In the genomic region with DNA sequence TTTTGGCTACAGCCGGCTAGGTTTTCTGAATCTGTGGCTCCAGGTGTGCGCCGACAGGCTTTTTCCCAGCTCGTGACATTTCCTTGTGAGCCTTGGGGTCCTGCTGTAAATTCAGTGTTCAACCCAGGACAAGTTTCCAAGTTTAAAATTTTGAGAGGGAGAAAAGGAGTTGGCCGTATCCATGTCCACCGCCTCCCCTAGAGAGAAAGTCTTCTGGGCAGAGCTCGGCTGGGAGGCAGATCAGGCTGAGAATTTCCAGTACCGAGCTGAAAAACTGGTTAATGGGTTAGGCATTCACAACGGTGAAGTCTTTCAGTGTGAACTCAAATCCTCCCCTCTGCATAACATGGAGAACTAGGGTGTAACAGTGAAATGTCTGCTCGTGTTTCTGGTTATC, we compare ENCODE assay signal across 14 mouse cellular contexts.
DNase-seq lines count a peak whose midpoint lies in the region; ATAC-seq and TF ChIP-seq lines count a peak whose summit lies in the region.
"Had no signal": no experiment of that assay in that cellular context is flagged by ENCODE, and none has a peak within 500 bp of the region (broad histone marks: within the 10 kb centered on the region; RNA-seq: fewer than 3 reads in every experiment).

No protein-coding gene starts in this region.

- WGBS in kidney, embryonic 14.5 days: 76% methylated on average over 10 of the region's 10 CpGs
- 59% methylated on average over 10 of the region's 10 CpGs for WGBS in kidney, postnatal 0 days

- TF ChIP-seq CTCF in MEL (IDR thresholded peaks at IDR 0.05 in 2 of 3, conservative IDR thresholded peaks at IDR 0.05 in 1 of 3; ENCODE audit: control insufficient read depth in 1 of 3, insufficient read depth in 1 of 3, low read depth in 2 of 3, low read length in 3 of 3, poor library complexity in 1 of 3, severe bottlenecking in 1 of 3): no peak
- TF ChIP-seq CTCF in kidney, postnatal 0 days (IDR thresholded peaks at IDR 0.05; ENCODE audit: low read depth): no peak

- no peaks in the 10 kb centered on the region for H3K9me3 ChIP-seq in kidney, embryonic 14.5 days (ENCODE audit: control insufficient read depth, low read length)
- H3K9me3 ChIP-seq in MEL (replicated peaks; ENCODE audit: insufficient read depth, low read length): no peaks in the 10 kb centered on the region
- no peaks in the 10 kb centered on the region for H3K9me3 ChIP-seq in kidney, postnatal 0 days (replicated peaks; ENCODE audit: low read length)
- H3K9me3 ChIP-seq: forebrain, embryonic 12.5 days; midbrain, embryonic 15.5 days had no signal

- H3K27ac ChIP-seq in kidney, embryonic 14.5 days (ENCODE audit: low read depth, low read length): no peak overlapping the region
- peak overlapping the region; percentile 38; the same call in 1 of the 2 replicates for H3K27ac ChIP-seq in MEL (ENCODE audit: control insufficient read depth, low read depth, low read length)
- peak overlapping the region; percentile 84 for H3K27ac ChIP-seq in kidney, postnatal 0 days
- H3K27ac ChIP-seq: forebrain, embryonic 12.5 days; midbrain, embryonic 15.5 days had no signal

- no peak for TF ChIP-seq POLR2A in MEL (IDR thresholded peaks at IDR 0.05; ENCODE audit: control insufficient read depth in 1 of 2, insufficient read depth in 1 of 2, low read depth in 1 of 2, low read length in 2 of 2, poor library complexity in 1 of 2)

- peaks cover 17% of the 10 kb centered on the region for H3K27me3 ChIP-seq in kidney, embryonic 14.5 days (ENCODE audit: control insufficient read depth, insufficient read depth, low read length)
- no peaks in the 10 kb centered on the region for H3K27me3 ChIP-seq in MEL (ENCODE audit: control insufficient read depth in 1 of 2, insufficient read depth in 2 of 2, low read length in 2 of 2)
- H3K27me3 ChIP-seq in kidney, postnatal 0 days (ENCODE audit: insufficient read depth, low read length): no peaks in the 10 kb centered on the region

- H3K79me2 ChIP-seq in MEL (ENCODE audit: control insufficient read depth, insufficient read depth, low read length, poor library complexity): peaks cover 31% of the 10 kb centered on the region

- H3K4me3 ChIP-seq in kidney, embryonic 14.5 days (ENCODE audit: low read length): no peak overlapping the region
- no peak overlapping the region for H3K4me3 ChIP-seq in MEL (ENCODE audit: control insufficient read depth in 1 of 2, insufficient read depth in 1 of 2, low read depth in 2 of 2, low read length in 2 of 2)
- H3K4me3 ChIP-seq in kidney, postnatal 0 days (replicated peaks; ENCODE audit: low read depth, low read length): no peak overlapping the region
- H3K4me3 ChIP-seq: forebrain, embryonic 12.5 days; midbrain, embryonic 15.5 days had no signal

- H3K4me1 ChIP-seq in kidney, embryonic 14.5 days (ENCODE audit: control insufficient read depth, insufficient read depth, low read length): 0 out of 2 replicates have a peak, but pooled peaks cover 3% of the 10 kb centered on the region
- peaks cover 0 to 8% of the 10 kb centered on the region in 2 experiments; a peak in 2 of 4 replicates for H3K4me1 ChIP-seq in MEL (ENCODE audit: control insufficient read depth in 1 of 2, insufficient read depth in 2 of 2, low read length in 2 of 2)
- peaks cover 10% of the 10 kb centered on the region for H3K4me1 ChIP-seq in kidney, postnatal 0 days (replicated peaks; ENCODE audit: insufficient read depth, low read length)

- no peak overlapping the region for H3K9ac ChIP-seq in kidney, embryonic 14.5 days (ENCODE audit: low read depth, low read length)
- H3K9ac ChIP-seq in MEL (ENCODE audit: control insufficient read depth, low read depth, low read length, poor library complexity, severe bottlenecking): peak overlapping the region; percentile 34
- H3K9ac ChIP-seq in kidney, postnatal 0 days (ENCODE audit: low read depth, low read length): no peak overlapping the region
- H3K9ac ChIP-seq: forebrain, embryonic 12.5 days; midbrain, embryonic 15.5 days had no signal

- ATAC-seq in kidney, embryonic 14.5 days (ENCODE audit: low FRiP score, low TSS enrichment): no peak
- peak; percentile 60; the same call in 1 of the 2 replicates for ATAC-seq in kidney, postnatal 0 days (replicated peaks; ENCODE audit: low FRiP score, low read depth)
- ATAC-seq: midbrain, embryonic 15.5 days had no signal

- no peak for TF ChIP-seq EP300 in MEL (IDR thresholded peaks at IDR 0.05; ENCODE audit: low read depth in 1 of 2, low read length in 2 of 2)

- no peak overlapping the region for H3K4me2 ChIP-seq in kidney, embryonic 14.5 days (replicated peaks; ENCODE audit: low read depth, low read length)
- H3K4me2 ChIP-seq in kidney, postnatal 0 days (ENCODE audit: low read length): 0 out of 2 replicates have a peak overlapping the region, but pooled peaks have one; percentile 18
- H3K4me2 ChIP-seq: forebrain, embryonic 12.5 days; heart, embryonic 11.5 days; liver, embryonic 11.5 days; midbrain, embryonic 15.5 days had no signal

- no peak for TF ChIP-seq RAD21 in MEL (IDR thresholded peaks at IDR 0.05; ENCODE audit: low read depth, low read length)

- peak; percentile 52 for DNase-seq in cerebellum, adult 8-10 months
- no peak for DNase-seq in cerebellum, adult 18-20 months
- DNase-seq in kidney, adult 11 months: peak; percentile 74
- DNase-seq in MEL (ENCODE audit: low read depth, low spot score): peak; percentile 39
- no peak for DNase-seq in kidney, postnatal 0 days (ENCODE audit: low spot score)
- DNase-seq in frontal cortex, postnatal 25 days (ENCODE audit: low spot score in 2 of 2): no peak
- no peak for DNase-seq in frontal cortex, postnatal 10 days (ENCODE audit: low spot score in 2 of 2)
- DNase-seq: lung, postnatal 10 days; spleen, adult 18-20 months had no signal

- H3K36me3 ChIP-seq in kidney, embryonic 14.5 days (ENCODE audit: control insufficient read depth, insufficient read depth, low read length): no peaks in the 10 kb centered on the region
- peaks cover 0 to 8% of the 10 kb centered on the region in 2 experiments; a peak in 2 of 4 replicates for H3K36me3 ChIP-seq in MEL (ENCODE audit: control insufficient read depth in 1 of 2, insufficient read depth in 2 of 2, low read length in 2 of 2)
- H3K36me3 ChIP-seq in kidney, postnatal 0 days (ENCODE audit: insufficient read depth, low read length): 0 out of 2 replicates have a peak, but pooled peaks cover 2% of the 10 kb centered on the region
- H3K36me3 ChIP-seq: forebrain, embryonic 12.5 days; midbrain, embryonic 15.5 days had no signal

TF ChIP-seq in MEL, 35 proteins besides CTCF, POLR2A, EP300 and RAD21:
- no peak for TF ChIP-seq TAL1 (IDR thresholded peaks at IDR 0.05; ENCODE audit: low read length)
- no peak for TF ChIP-seq SIN3A (IDR thresholded peaks at IDR 0.05; ENCODE audit: low read length)
- TF ChIP-seq MAX (IDR thresholded peaks at IDR 0.05; ENCODE audit: low read length): no peak
- TF ChIP-seq MAFK (IDR thresholded peaks at IDR 0.05; ENCODE audit: borderline replicate concordance, low read depth, low read length): no peak
- TF ChIP-seq ZNF384 (IDR thresholded peaks at IDR 0.05; ENCODE audit: low read depth, low read length): no peak
- TF ChIP-seq ZMIZ1 (IDR thresholded peaks at IDR 0.05; ENCODE audit: low read depth, low read length): no peak
- TF ChIP-seq ZC3H11A (IDR thresholded peaks at IDR 0.05; ENCODE audit: low read depth, low read length): no peak
- TF ChIP-seq MYB (IDR thresholded peaks at IDR 0.05; ENCODE audit: low read depth, low read length): no peak
- TF ChIP-seq POLR2AphosphoS5 (IDR thresholded peaks at IDR 0.05; ENCODE audit: borderline replicate concordance, low read depth, low read length): no peak
- no peak for TF ChIP-seq MAZ (IDR thresholded peaks at IDR 0.05; ENCODE audit: low read depth, low read length)
- no peak for TF ChIP-seq ZKSCAN1 (IDR thresholded peaks at IDR 0.05; ENCODE audit: low read depth, low read length)
- TF ChIP-seq GABPA (IDR thresholded peaks at IDR 0.05; ENCODE audit: low read depth, low read length): no peak
- no peak for TF ChIP-seq USF2 (IDR thresholded peaks at IDR 0.05; ENCODE audit: borderline replicate concordance in 1 of 2, insufficient read depth in 1 of 2, low read depth in 1 of 2, low read length in 2 of 2)
- TF ChIP-seq TBP (IDR thresholded peaks at IDR 0.05; ENCODE audit: low read depth, low read length): no peak
- no peak for TF ChIP-seq UBTF (IDR thresholded peaks at IDR 0.05; ENCODE audit: borderline replicate concordance, insufficient read depth, low read depth, low read length)
- no peak for TF ChIP-seq JUND (IDR thresholded peaks at IDR 0.05; ENCODE audit: low read depth, low read length)
- no peak for TF ChIP-seq NELFE (IDR thresholded peaks at IDR 0.05; ENCODE audit: low read depth, low read length)
- no peak for TF ChIP-seq MEF2A (IDR thresholded peaks at IDR 0.05; ENCODE audit: extremely low read depth, insufficient replicate concordance, low read depth, low read length, poor library complexity, severe bottlenecking)
- TF ChIP-seq HCFC1 (IDR thresholded peaks at IDR 0.05; ENCODE audit: low read depth, low read length): no peak

Comparison
In these comparisons a context has a peak if more than half of its experiments do, and no peak if none do; other contexts are left out.
1. DNase-seq: peak in cerebellum, adult 8-10 months (single experiment), kidney, adult 11 months (single experiment) and MEL (single experiment); none in cerebellum, adult 18-20 months (0 of 2), kidney, postnatal 0 days (single experiment), frontal cortex, postnatal 25 days (0 of 2) and frontal cortex, postnatal 10 days (0 of 2).